Mouse (Mus musculus): ENCODE data around the gene Fnbp1l. TPM values are rescaled to one million over a fixed set of nuclear protein-coding genes. Genes with fewer than 3 reads are reported as not detected.

Gene Fnbp1l
- polyA plus RNA-seq (2016; fragmentation: Nextera tagmentation; extraction: Ambion mirVana): 57.7 and 66.4 TPM in 2 replicates

DNA sequence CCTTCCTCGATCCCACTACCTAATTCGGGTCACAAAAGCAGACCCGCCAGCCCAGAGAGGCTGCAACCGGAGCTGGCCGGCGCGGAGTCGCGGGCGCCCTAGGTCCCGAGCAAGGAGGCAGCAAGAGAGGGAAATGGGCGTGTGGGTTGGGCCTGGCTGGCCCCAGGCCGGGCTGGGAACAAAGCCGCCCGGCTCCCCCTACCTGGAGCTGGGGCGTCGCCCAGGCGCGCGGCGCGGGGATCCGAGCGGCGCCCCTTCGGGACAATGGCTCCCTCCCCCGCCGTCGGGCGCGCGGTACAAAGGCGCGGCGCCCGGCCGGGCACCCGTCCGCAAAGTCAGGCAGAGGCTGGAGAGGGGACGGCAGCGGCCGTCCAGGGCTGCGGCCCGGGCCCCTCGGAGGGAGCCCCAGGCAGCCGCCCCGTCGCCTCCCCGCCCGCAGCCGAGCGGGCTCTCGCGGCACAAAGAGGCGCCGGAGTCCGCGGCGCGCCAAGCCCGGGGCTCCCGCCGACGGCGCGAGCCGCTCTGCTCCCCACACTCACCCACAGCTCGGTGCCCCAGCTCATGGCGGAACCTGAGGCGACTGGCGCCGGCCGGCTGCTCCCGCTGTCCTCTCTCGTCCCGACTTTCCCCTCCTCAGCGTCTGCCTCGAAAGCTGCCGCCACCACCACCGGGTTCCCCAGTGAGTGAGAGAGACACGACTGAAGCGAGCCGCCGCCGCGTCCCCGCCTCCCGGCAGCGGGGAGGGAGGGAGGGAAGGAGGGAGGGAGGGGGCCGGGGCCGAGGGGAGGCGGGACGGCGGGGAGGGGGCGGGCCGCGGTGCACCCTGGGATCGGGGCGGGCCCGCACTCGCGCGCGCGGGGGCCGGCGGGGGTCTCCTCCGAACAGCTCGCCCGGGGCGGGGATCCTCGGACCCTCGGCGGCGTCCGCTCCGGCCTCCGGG is at the start of gene Fnbp1l:
Fnbp1l (minus strand) TSS at position 725 of the 940 bp plus-strand sequence.
- peak within 1 kb of the TSS; percentile 100 for H3K27ac ChIP-seq (replicated peaks)
- no peaks in the 10 kb centered on the region for H3K27me3 ChIP-seq (replicated peaks; ENCODE audit: low read depth, poor library complexity, severe bottlenecking)
- H3K4me1 ChIP-seq: peaks cover 35% of the 10 kb centered on the region
- peak within 1 kb of the TSS; percentile 96 for H3K4me3 ChIP-seq
- peak; percentile 93 for DNase-seq (ENCODE audit: low spot score)
- H3K9me3 ChIP-seq: no peaks in the 10 kb centered on the region
- H3K36me3 ChIP-seq (replicated peaks): no peaks in the 10 kb centered on the region
- under 1% methylated on average over 110 of the region's 118 CpGs for WGBS

DNA sequence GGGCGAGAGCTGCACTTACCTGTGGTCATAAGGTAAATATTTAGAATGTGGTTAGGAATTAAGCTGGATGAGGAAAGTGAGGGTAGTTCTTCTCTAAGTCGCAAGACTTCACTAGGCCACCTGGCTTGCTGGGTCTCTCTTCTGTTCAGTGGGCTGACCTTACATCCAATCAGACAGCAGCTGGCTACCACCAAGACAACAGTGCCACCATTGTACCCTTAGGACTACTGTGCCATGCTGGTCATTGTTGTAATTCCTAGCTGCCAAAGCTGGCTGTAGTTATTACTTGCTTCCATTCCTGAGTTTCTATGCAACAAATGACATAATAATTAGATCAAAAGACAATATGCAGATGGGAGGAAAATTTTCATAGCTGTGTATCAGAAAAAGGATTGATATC is 41.3 kb upstream of the Fnbp1l start:
- Histone ChIP-seq H3K4me1 (no peaks in the 10 kb centered on the region), H3K36me3 (replicated peaks) (no peaks in the 10 kb centered on the region), H3K27me3 (replicated peaks; ENCODE audit: low read depth, poor library complexity, severe bottlenecking) (no peaks in the 10 kb centered on the region), H3K27ac (replicated peaks) (no peak overlapping the region), H3K4me3 (no peak overlapping the region), H3K9me3 (no peaks in the 10 kb centered on the region)
- DNase-seq (ENCODE audit: low spot score): no peak
- 84% methylated on average over 2 of the region's 2 CpGs for WGBS

DNA sequence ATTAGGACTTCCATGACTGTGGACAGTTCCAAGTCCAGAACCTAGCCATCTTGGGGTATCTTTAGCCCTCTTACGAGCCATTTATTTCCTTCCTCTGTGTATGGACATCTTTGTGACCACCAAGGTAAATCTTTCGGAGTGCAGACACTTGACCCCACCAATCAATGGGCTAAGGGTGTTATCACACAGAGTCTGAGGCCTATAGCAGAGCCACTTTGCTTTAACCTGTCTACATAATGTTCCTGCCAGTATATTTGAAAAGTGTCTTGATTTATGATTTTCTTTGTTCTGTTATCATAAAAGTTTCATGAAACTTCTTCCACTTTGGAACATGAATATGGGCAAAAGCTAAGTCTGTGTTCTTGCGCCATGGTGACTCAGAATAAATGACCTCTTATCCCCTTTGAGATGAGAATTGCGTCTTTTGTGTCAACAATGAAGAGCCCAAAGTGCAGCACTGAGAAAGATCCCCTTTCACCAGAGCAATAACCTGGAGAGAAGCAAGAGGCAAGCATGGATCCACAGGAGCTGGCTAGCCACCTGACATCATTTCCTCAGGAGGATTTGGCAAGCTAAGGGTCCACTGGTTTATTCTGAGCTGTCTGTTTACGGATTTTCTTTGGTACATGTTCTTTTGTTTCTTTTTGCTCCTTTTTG is 39.9 kb upstream of the Fnbp1l start:
- H3K27ac ChIP-seq (replicated peaks): no peak overlapping the region
- H3K27me3 ChIP-seq (replicated peaks; ENCODE audit: low read depth, poor library complexity, severe bottlenecking): no peaks in the 10 kb centered on the region
- no peaks in the 10 kb centered on the region for H3K4me1 ChIP-seq
- 87% methylated on average over 5 of the region's 5 CpGs for WGBS
- no peaks in the 10 kb centered on the region for H3K9me3 ChIP-seq
- no peak for DNase-seq (ENCODE audit: low spot score)
- no peaks in the 10 kb centered on the region for H3K36me3 ChIP-seq (replicated peaks)
- H3K4me3 ChIP-seq: no peak overlapping the region

DNA sequence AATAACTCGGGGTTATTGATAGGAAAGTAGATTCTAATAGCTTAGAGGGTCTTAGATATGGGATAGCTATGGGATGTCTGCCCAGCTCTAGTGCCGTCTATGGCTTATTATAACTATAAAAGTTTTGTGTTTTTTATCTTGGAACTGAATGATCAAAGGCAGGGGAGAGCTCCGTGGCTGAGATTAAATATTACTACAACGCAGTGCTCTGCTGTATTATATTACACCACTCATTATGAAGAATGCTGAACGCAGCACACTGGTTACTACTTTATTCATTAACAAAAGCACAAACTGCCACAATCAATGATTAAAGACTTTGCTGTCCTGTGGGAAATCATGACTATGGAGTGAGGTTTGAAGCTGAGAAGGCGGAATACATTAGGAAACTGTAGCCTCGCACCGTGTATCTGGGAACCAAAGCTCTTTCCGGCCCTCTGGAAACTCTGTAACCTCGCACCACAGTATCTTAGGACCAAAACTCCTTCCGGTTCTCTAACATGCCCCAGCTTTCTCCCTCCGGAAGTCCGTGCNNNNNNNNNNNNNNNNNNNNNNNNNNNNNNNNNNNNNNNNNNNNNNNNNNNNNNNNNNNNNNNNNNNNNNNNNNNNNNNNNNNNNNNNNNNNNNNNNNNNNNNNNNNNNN is 27.8 kb upstream of the Fnbp1l start:
- WGBS: 69% methylated on average over 13 of the region's 13 CpGs
- Histone ChIP-seq H3K27ac (replicated peaks) (no peak overlapping the region), H3K36me3 (replicated peaks) (no peaks in the 10 kb centered on the region), H3K9me3 (no peaks in the 10 kb centered on the region), H3K27me3 (replicated peaks; ENCODE audit: low read depth, poor library complexity, severe bottlenecking) (no peaks in the 10 kb centered on the region), H3K4me1 (peaks cover 3% of the 10 kb centered on the region; the same call in 1 of the 2 replicates), H3K4me3 (no peak overlapping the region)
- DNase-seq (ENCODE audit: low spot score): no peak

DNA sequence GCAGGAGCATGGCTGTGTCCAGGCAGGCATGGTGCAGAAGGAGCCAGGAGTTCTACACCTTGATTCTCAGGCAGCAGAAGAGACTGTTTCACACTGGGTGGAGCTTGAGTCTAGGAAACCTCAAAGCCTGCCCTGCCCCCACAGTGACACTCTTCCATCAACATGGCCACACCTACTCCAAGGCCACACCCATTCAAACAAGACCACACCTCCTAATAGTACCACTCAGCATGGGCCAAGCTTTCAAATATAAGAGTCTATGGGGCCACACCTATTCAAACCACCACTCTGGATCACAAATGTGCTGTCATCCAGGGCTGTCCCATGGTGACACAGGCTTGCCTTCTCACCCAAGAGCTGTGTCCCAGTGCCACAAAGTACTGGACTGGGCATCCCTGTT is 20.8 kb upstream of the Fnbp1l start:
- Histone ChIP-seq H3K4me1 (peaks cover 12% of the 10 kb centered on the region), H3K9me3 (no peaks in the 10 kb centered on the region), H3K36me3 (replicated peaks) (no peaks in the 10 kb centered on the region), H3K4me3 (no peak overlapping the region), H3K27me3 (replicated peaks; ENCODE audit: low read depth, poor library complexity, severe bottlenecking) (no peaks in the 10 kb centered on the region), H3K27ac (replicated peaks) (no peak overlapping the region)
- no peak for DNase-seq (ENCODE audit: low spot score)

GRCm38 (mm10) chr3:122639197-122639475 is 19.6 kb upstream of the Fnbp1l start:
- Histone ChIP-seq H3K27ac (replicated peaks) (no peak overlapping the region), H3K4me3 (no peak overlapping the region), H3K36me3 (replicated peaks) (no peaks in the 10 kb centered on the region), H3K9me3 (no peaks in the 10 kb centered on the region), H3K27me3 (replicated peaks; ENCODE audit: low read depth, poor library complexity, severe bottlenecking) (no peaks in the 10 kb centered on the region), H3K4me1 (peaks cover 16% of the 10 kb centered on the region)
- no peak for DNase-seq (ENCODE audit: low spot score)
- WGBS: 81% methylated on average over 2 of the region's 2 CpGs

- WGBS: 38% methylated on average over 14 of the region's 14 CpGs
- H3K4me3 ChIP-seq: no peak overlapping the region
- H3K9me3 ChIP-seq: no peaks in the 10 kb centered on the region
- no peak overlapping the region for H3K27ac ChIP-seq (replicated peaks)
- H3K27me3 ChIP-seq (replicated peaks; ENCODE audit: low read depth, poor library complexity, severe bottlenecking): no peaks in the 10 kb centered on the region
- H3K4me1 ChIP-seq: peaks cover 16% of the 10 kb centered on the region
- no peaks in the 10 kb centered on the region for H3K36me3 ChIP-seq (replicated peaks)
- DNase-seq (ENCODE audit: low spot score): peak; percentile 97
These were observed 19.0 kb upstream of the Fnbp1l start for GRCm38 (mm10) chr3:122638329-122639196.

DNA sequence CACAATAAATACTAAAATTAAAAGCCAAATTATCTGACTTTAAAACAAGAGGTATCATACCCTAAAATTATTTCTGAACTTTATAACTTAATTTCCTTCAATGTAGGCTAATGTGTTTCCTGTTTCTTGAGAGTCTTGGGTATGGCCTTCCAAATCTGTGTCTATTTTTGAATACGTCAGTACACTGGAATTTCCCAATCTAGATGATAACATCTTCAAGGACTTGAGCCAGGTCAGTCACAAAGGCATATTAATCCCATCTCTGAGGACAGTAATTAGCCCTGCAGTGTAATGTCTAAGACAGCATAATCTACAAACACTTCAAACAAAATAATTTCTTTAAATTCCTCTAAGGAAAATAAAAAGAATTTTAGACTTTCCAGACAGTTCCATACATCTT is 17.8 kb upstream of the Fnbp1l start:
- Histone ChIP-seq H3K36me3 (replicated peaks) (no peaks in the 10 kb centered on the region), H3K9me3 (no peaks in the 10 kb centered on the region), H3K27ac (replicated peaks) (no peak overlapping the region), H3K27me3 (replicated peaks; ENCODE audit: low read depth, poor library complexity, severe bottlenecking) (no peaks in the 10 kb centered on the region), H3K4me1 (peaks cover 16% of the 10 kb centered on the region), H3K4me3 (no peak overlapping the region)
- DNase-seq (ENCODE audit: low spot score): no peak
- WGBS: 75% methylated on average over 1 of the region's 1 CpGs

GRCm38 (mm10) chr3:122635246-122635645 is 15.7 kb upstream of the Fnbp1l start:
- no peaks in the 10 kb centered on the region for H3K36me3 ChIP-seq (replicated peaks)
- peaks cover 16% of the 10 kb centered on the region for H3K4me1 ChIP-seq
- H3K27ac ChIP-seq (replicated peaks): peak overlapping the region; percentile 51; the same call in 1 of the 2 replicates
- H3K9me3 ChIP-seq: no peaks in the 10 kb centered on the region
- H3K4me3 ChIP-seq: peak overlapping the region; percentile 9; the same call in 1 of the 2 replicates
- no peaks in the 10 kb centered on the region; the same call in 1 of the 2 replicates for H3K27me3 ChIP-seq (replicated peaks; ENCODE audit: low read depth, poor library complexity, severe bottlenecking)
- WGBS: 14% methylated on average over 12 of the region's 12 CpGs
- DNase-seq (ENCODE audit: low spot score): peak; percentile 36

DNA sequence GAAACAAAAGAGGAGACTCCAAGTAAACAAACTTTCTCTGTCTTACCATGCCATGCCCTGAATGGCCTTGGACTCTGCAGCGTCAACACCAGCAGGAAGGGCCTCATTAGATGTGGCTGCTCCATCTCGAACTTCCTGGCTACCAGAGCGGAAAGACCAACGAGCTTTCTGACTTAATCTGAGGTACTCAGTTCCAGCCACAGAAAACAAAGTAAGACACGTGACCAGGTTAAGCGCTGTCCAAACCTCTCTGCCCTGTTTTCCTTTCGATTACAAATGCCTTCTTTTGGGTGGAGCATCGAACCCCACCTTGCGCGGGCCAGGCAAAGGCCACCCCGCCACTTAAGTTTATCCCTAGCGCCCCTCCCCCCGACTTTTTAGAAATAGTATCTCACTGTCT is 10.1 kb upstream of the Fnbp1l start:
- WGBS: 7% methylated on average over 13 of the region's 13 CpGs
- no peaks in the 10 kb centered on the region for H3K9me3 ChIP-seq
- no peaks in the 10 kb centered on the region; the same call in 1 of the 2 replicates for H3K27me3 ChIP-seq (replicated peaks; ENCODE audit: low read depth, poor library complexity, severe bottlenecking)
- DNase-seq (ENCODE audit: low spot score): peak; percentile 39
- no peak overlapping the region for H3K27ac ChIP-seq (replicated peaks)
- peak overlapping the region; percentile 44 for H3K4me3 ChIP-seq
- H3K36me3 ChIP-seq (replicated peaks): no peaks in the 10 kb centered on the region
- H3K4me1 ChIP-seq: peaks cover 9% of the 10 kb centered on the region

DNA sequence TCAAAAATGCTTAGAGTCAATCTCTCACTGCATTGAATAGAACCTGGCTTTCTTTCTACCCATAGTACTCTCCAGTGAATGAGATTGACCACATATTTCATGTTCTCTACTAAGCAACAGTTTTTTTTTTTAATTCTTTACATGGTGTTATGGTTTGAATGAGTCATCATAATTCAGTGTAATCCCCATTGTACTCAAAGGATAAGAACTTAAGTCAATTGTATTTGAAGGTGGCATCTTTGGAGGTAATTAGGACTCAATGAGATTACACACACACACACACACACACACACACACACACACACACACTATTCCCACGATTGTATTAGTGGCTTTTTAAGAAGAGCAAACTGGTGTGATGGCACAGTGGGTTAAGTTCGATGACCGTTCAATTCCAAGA is 9.4 kb upstream of the Fnbp1l start:
- Histone ChIP-seq H3K27ac (replicated peaks) (no peak overlapping the region), H3K9me3 (no peaks in the 10 kb centered on the region), H3K4me1 (peaks cover 9% of the 10 kb centered on the region), H3K4me3 (no peak overlapping the region), H3K27me3 (replicated peaks; ENCODE audit: low read depth, poor library complexity, severe bottlenecking) (no peaks in the 10 kb centered on the region; the same call in 1 of the 2 replicates), H3K36me3 (replicated peaks) (no peaks in the 10 kb centered on the region)
- 76% methylated on average over 3 of the region's 3 CpGs for WGBS
- DNase-seq (ENCODE audit: low spot score): no peak

DNA sequence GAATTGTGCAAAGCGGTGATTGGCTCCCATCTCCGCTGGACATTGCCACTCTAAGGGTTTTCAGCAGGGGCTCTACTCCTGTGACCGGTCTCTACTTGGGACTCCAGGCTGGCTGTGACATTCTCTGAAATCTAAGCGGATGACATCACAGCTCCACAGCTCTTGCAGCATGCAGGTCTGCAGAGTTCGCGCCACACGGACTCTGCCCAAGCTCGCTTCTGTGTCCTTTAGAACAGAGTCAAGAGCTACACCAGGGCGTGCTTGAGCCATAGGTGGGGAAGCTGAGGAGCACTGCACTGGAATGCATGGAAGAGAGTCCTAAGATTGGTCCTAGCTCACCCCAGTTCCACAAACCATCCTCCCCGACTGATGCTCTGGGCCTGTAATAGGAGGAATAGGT is 9.0 kb upstream of the Fnbp1l start:
- H3K27ac ChIP-seq (replicated peaks): no peak overlapping the region
- no peaks in the 10 kb centered on the region for H3K9me3 ChIP-seq
- no peak for DNase-seq (ENCODE audit: low spot score)
- peaks cover 9% of the 10 kb centered on the region for H3K4me1 ChIP-seq
- H3K36me3 ChIP-seq (replicated peaks): no peaks in the 10 kb centered on the region
- H3K4me3 ChIP-seq: no peak overlapping the region
- no peaks in the 10 kb centered on the region; the same call in 1 of the 2 replicates for H3K27me3 ChIP-seq (replicated peaks; ENCODE audit: low read depth, poor library complexity, severe bottlenecking)
- 92% methylated on average over 10 of the region's 10 CpGs for WGBS

Data from embryonic facial prominence, embryonic 10.5 days (tissue).